ENCODE assay signal across 18 mouse cellular contexts in the genomic region with DNA sequence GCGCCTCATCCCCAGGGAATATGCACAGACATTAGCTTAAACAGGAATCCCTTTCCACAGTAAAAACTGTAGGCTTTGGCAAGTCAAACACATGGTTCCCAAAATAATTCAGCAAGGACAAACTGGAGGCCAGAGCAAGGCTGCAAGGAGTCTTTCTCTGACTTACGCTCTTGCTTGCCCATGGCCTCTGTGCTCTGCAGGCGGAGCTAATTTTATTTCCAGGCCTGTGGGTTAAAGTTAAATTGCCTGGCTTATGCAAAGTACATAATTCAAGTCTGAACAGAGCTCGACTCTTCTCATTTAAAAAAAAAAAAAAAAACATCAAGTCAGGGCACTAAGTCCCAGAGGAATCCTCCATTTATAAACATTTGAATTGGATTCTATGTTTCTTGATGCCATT. TPM values are rescaled to one million over a fixed set of nuclear protein-coding genes. Genes with fewer than 3 reads are reported as not detected.
DNase-seq lines count a peak whose midpoint lies in the region; ATAC-seq and TF ChIP-seq lines count a peak whose summit lies in the region.
"Had no signal": no experiment of that assay in that cellular context is flagged by ENCODE, and none has a peak within 500 bp of the region (broad histone marks: within the 10 kb centered on the region; RNA-seq: fewer than 3 reads in every experiment).

No protein-coding gene starts in this region.

- no peak for ATAC-seq in hindbrain, embryonic 15.5 days (ENCODE audit: low FRiP score, low read depth)
- no peak for ATAC-seq in hindbrain, embryonic 16.5 days
- ATAC-seq in neural tube, embryonic 13.5 days (ENCODE audit: low read depth), result no peak
- no peak for ATAC-seq in neural tube, embryonic 15.5 days (ENCODE audit: low FRiP score)
- no peak for ATAC-seq in limb, embryonic 12.5 days (ENCODE audit: insufficient number of reproducible peaks, insufficient read depth, low FRiP score, low TSS enrichment, low read depth)
- ATAC-seq: CD4-positive, CD25-positive, alpha-beta regulatory T cell, adult 4 months; inflammation-experienced regulatory T-cells, adult 6 months had no signal

- H3K9me3 ChIP-seq in hindbrain, embryonic 15.5 days, result no peaks in the 10 kb centered on the region
- H3K9me3 ChIP-seq in hindbrain, embryonic 16.5 days (ENCODE audit: control insufficient read depth, low read length), result no peaks in the 10 kb centered on the region
- H3K9me3 ChIP-seq in neural tube, embryonic 13.5 days, result no peaks in the 10 kb centered on the region
- no peaks in the 10 kb centered on the region for H3K9me3 ChIP-seq in neural tube, embryonic 15.5 days (replicated peaks)
- H3K9me3 ChIP-seq in limb, embryonic 12.5 days, result no peaks in the 10 kb centered on the region
- H3K9me3 ChIP-seq: limb, embryonic 13.5 days had no signal

- peaks cover 11% of the 10 kb centered on the region for H3K4me1 ChIP-seq in heart, adult 2 months (ENCODE audit: control insufficient read depth, insufficient read depth, low read length)
- peaks cover 18% of the 10 kb centered on the region for H3K4me1 ChIP-seq in hindbrain, embryonic 15.5 days (replicated peaks)
- peaks cover 6% of the 10 kb centered on the region for H3K4me1 ChIP-seq in hindbrain, embryonic 16.5 days (ENCODE audit: control insufficient read depth, insufficient read depth, low read depth, low read length)
- peaks cover 29% of the 10 kb centered on the region for H3K4me1 ChIP-seq in neural tube, embryonic 13.5 days (replicated peaks)
- peaks cover 15% of the 10 kb centered on the region; the same call in 1 of the 2 replicates for H3K4me1 ChIP-seq in neural tube, embryonic 15.5 days
- peaks cover 19% of the 10 kb centered on the region for H3K4me1 ChIP-seq in limb, embryonic 12.5 days (replicated peaks)

- peak overlapping the region; percentile 24 for H3K27ac ChIP-seq in heart, adult 2 months
- H3K27ac ChIP-seq in hindbrain, embryonic 15.5 days (replicated peaks), result peak overlapping the region; percentile 39
- no peak overlapping the region for H3K27ac ChIP-seq in hindbrain, embryonic 16.5 days (ENCODE audit: low read depth, low read length)
- peak overlapping the region; percentile 76 for H3K27ac ChIP-seq in neural tube, embryonic 13.5 days (replicated peaks)
- H3K27ac ChIP-seq in neural tube, embryonic 15.5 days (replicated peaks), result no peak overlapping the region
- peak overlapping the region; percentile 62; the same call in 1 of the 2 replicates for H3K27ac ChIP-seq in limb, embryonic 12.5 days
- H3K27ac ChIP-seq: limb, embryonic 13.5 days had no signal

- H3K9ac ChIP-seq in heart, adult 2 months (ENCODE audit: low read depth, low read length), result 0 out of 2 replicates have a peak overlapping the region, but pooled peaks have one; percentile 38
- H3K9ac ChIP-seq in hindbrain, embryonic 15.5 days, result no peak overlapping the region
- no peak overlapping the region; the same call in 1 of the 2 replicates for H3K9ac ChIP-seq in hindbrain, embryonic 16.5 days (ENCODE audit: low read depth, low read length)
- no peak overlapping the region for H3K9ac ChIP-seq in neural tube, embryonic 13.5 days
- H3K9ac ChIP-seq in neural tube, embryonic 15.5 days (replicated peaks), result no peak overlapping the region
- no peak overlapping the region for H3K9ac ChIP-seq in limb, embryonic 12.5 days (replicated peaks)
- H3K9ac ChIP-seq: limb, embryonic 13.5 days had no signal

- H3K4me2 ChIP-seq in hindbrain, embryonic 15.5 days, result no peak overlapping the region
- no peak overlapping the region for H3K4me2 ChIP-seq in hindbrain, embryonic 16.5 days (ENCODE audit: low read length)
- no peak overlapping the region for H3K4me2 ChIP-seq in neural tube, embryonic 13.5 days
- no peak overlapping the region for H3K4me2 ChIP-seq in neural tube, embryonic 15.5 days
- no peak overlapping the region for H3K4me2 ChIP-seq in limb, embryonic 12.5 days
- H3K4me2 ChIP-seq: limb, embryonic 13.5 days had no signal

- no peak for TF ChIP-seq POLR2A in heart, adult 2 months (IDR thresholded peaks at IDR 0.05; ENCODE audit: insufficient read depth, low read depth, low read length)

- intact Hi-C loops in heart, adult 2 months (cut with DNase I), result no loop called here
- intact Hi-C loops in heart, postnatal 36 days (cut with DNase I), result no loop called here

- no peaks in the 10 kb centered on the region for H3K79me2 ChIP-seq in heart, adult 2 months (replicated peaks; ENCODE audit: control insufficient read depth, insufficient read depth, low read length)

- no peak for TF ChIP-seq EP300 in heart, adult 2 months (IDR thresholded peaks at IDR 0.05; ENCODE audit: insufficient read depth, low read depth, low read length)

- no peaks in the 10 kb centered on the region for H3K27me3 ChIP-seq in heart, adult 2 months (ENCODE audit: control insufficient read depth, insufficient read depth, low read length)
- no peaks in the 10 kb centered on the region for H3K27me3 ChIP-seq in hindbrain, embryonic 15.5 days
- H3K27me3 ChIP-seq in hindbrain, embryonic 16.5 days (replicated peaks; ENCODE audit: control insufficient read depth, insufficient read depth, low read length), result no peaks in the 10 kb centered on the region
- H3K27me3 ChIP-seq in neural tube, embryonic 13.5 days, result no peaks in the 10 kb centered on the region
- no peaks in the 10 kb centered on the region for H3K27me3 ChIP-seq in neural tube, embryonic 15.5 days (replicated peaks)
- no peaks in the 10 kb centered on the region for H3K27me3 ChIP-seq in limb, embryonic 12.5 days
- H3K27me3 ChIP-seq: limb, embryonic 13.5 days had no signal

- no peak for TF ChIP-seq CTCF in heart, adult 2 months (IDR thresholded peaks at IDR 0.05)

- DNase-seq in heart, adult 2 months, result no peak
- no peak for DNase-seq in heart, postnatal 36 days
- no peak for DNase-seq in urinary bladder, postnatal 10 days (ENCODE audit: low spot score)
- DNase-seq: cerebellum, adult 9-10 months; gastrocnemius, postnatal 14 days; kidney, postnatal 4 days; layer of hippocampus, postnatal 36 days; lung, adult 18-20 months had no signal

- peaks cover 3% of the 10 kb centered on the region; the same call in 1 of the 2 replicates for H3K36me3 ChIP-seq in heart, adult 2 months (ENCODE audit: control insufficient read depth, insufficient read depth, low read length)
- H3K36me3 ChIP-seq in hindbrain, embryonic 15.5 days, result no peaks in the 10 kb centered on the region
- H3K36me3 ChIP-seq in hindbrain, embryonic 16.5 days (ENCODE audit: control insufficient read depth, insufficient read depth, low read length), result no peaks in the 10 kb centered on the region
- no peaks in the 10 kb centered on the region for H3K36me3 ChIP-seq in neural tube, embryonic 13.5 days
- H3K36me3 ChIP-seq in neural tube, embryonic 15.5 days, result no peaks in the 10 kb centered on the region
- no peaks in the 10 kb centered on the region for H3K36me3 ChIP-seq in limb, embryonic 12.5 days
- H3K36me3 ChIP-seq: limb, embryonic 13.5 days had no signal

- no peak overlapping the region for H3K4me3 ChIP-seq in heart, adult 2 months
- no peak overlapping the region for H3K4me3 ChIP-seq in hindbrain, embryonic 15.5 days
- H3K4me3 ChIP-seq in hindbrain, embryonic 16.5 days (ENCODE audit: low read length), result no peak overlapping the region
- H3K4me3 ChIP-seq in neural tube, embryonic 13.5 days, result no peak overlapping the region
- H3K4me3 ChIP-seq in neural tube, embryonic 15.5 days (replicated peaks), result no peak overlapping the region
- H3K4me3 ChIP-seq in limb, embryonic 12.5 days (replicated peaks), result no peak overlapping the region
- H3K4me3 ChIP-seq: erythroblast, embryonic 14.5 days; limb, embryonic 13.5 days; myocyte had no signal

- 52% methylated on average over 4 of the region's 4 CpGs for WGBS in heart, adult 2 months
- 48% methylated on average over 4 of the region's 4 CpGs for WGBS in hindbrain, embryonic 15.5 days
- 50% methylated on average over 4 of the region's 4 CpGs for WGBS in hindbrain, embryonic 16.5 days
- WGBS in neural tube, embryonic 13.5 days, result 29% methylated on average over 4 of the region's 4 CpGs
- WGBS in neural tube, embryonic 15.5 days, result 33% methylated on average over 4 of the region's 4 CpGs
- WGBS in limb, embryonic 12.5 days, result 50% methylated on average over 4 of the region's 4 CpGs

RNA-seq across cellular contexts. Expression of a gene that starts 16.7 kb away (rescaled TPM):
- 10 to 100 TPM; 42.3 to 43.5 TPM for total RNA-seq in heart, adult 2 months (2021)
- 9.0 and 16.0 TPM in 2 replicates for polyA plus RNA-seq in heart, adult 2 months (2012; rRNA removed)
- total RNA-seq in heart, postnatal 36 days (2021), result 10 to 100 TPM; 39.1 to 39.8 TPM
- 41.5 and 46.1 TPM in 2 replicates for polyA plus RNA-seq in hindbrain, embryonic 15.5 days (2015; fragmentation: Nextera tagmentation; extraction: Ambion mirVana)
- polyA plus RNA-seq in hindbrain, embryonic 16.5 days (2015; fragmentation: Nextera tagmentation; extraction: Ambion mirVana), result 42.5 and 43.8 TPM in 2 replicates
- polyA plus RNA-seq in neural tube, embryonic 13.5 days (2015; fragmentation: Nextera tagmentation; extraction: Ambion mirVana), result 38.5 and 41.3 TPM in 2 replicates
- polyA plus RNA-seq in neural tube, embryonic 15.5 days (2015; fragmentation: Nextera tagmentation; extraction: Ambion mirVana), result 48.0 and 52.3 TPM in 2 replicates
- 10.2 and 11.6 TPM in 2 replicates for polyA plus RNA-seq in limb, embryonic 12.5 days (2016; fragmentation: Nextera tagmentation; extraction: Ambion mirVana)

Comparison
In these comparisons a context has a peak if more than half of its experiments do, and no peak if none do; other contexts are left out.
1. H3K27ac ChIP-seq: peak in heart, adult 2 months (single experiment), hindbrain, embryonic 15.5 days (single experiment), neural tube, embryonic 13.5 days (single experiment) and limb, embryonic 12.5 days (single experiment); none in hindbrain, embryonic 16.5 days (single experiment) and neural tube, embryonic 15.5 days (single experiment).